Mouse (Mus musculus) embryonic facial prominence, embryonic 15.5 days (tissue): ENCODE results near the gene Gid8. TPM values are rescaled to one million over a fixed set of nuclear protein-coding genes. Genes with fewer than 3 reads are reported as not detected.

Experiments used
- ATAC-seq: fragments of 200-750 bp; cut with Nextera tagmentation; 2 replicates; pipeline ENCODE4 v1.8.0; 2017; ENCODE audit warnings: low read depth, moderate TSS enrichment; ENCODE audit not compliant: insufficient number of reproducible peaks, low FRiP score, low TSS enrichment
- H3K27ac ChIP-seq: fragments of 300-500 bp; sonication (generic); replicated peaks from 2 replicates; pipeline ENCODE4 v1.5.1; 2015; ENCODE audit warnings: mild to moderate bottlenecking, inconsistent platforms
- H3K27me3 ChIP-seq: fragments of 300-500 bp; sonication (generic); 2 replicates; pipeline ENCODE4 v1.6.1; 2015; ENCODE audit warnings: inconsistent platforms
- H3K36me3 ChIP-seq: fragments of 300-500 bp; sonication (generic); 2 replicates; pipeline ENCODE4 v1.6.1; 2015; ENCODE audit warnings: mild to moderate bottlenecking, inconsistent platforms
- H3K4me1 ChIP-seq: fragments of 300-500 bp; sonication (generic); 2 replicates; pipeline ENCODE4 v1.6.1; 2015; ENCODE audit warnings: inconsistent platforms
- H3K4me2 ChIP-seq: fragments of 300-500 bp; sonication (generic); replicated peaks from 2 replicates; pipeline ENCODE4 v1.6.1; 2015; ENCODE audit warnings: mild to moderate bottlenecking, inconsistent platforms
- H3K4me3 ChIP-seq: fragments of 300-500 bp; sonication (generic); replicated peaks from 2 replicates; pipeline ENCODE4 v1.5.1; 2015; ENCODE audit warnings: mild to moderate bottlenecking, inconsistent platforms
- H3K9ac ChIP-seq: fragments of 300-500 bp; sonication (generic); 2 replicates; pipeline ENCODE4 v1.6.1; 2015; ENCODE audit warnings: inconsistent platforms
- H3K9me3 ChIP-seq: fragments of 300-500 bp; sonication (generic); replicated peaks from 2 replicates; pipeline ENCODE4 v1.6.1; 2016; ENCODE audit warnings: inconsistent platforms
- WGBS: fragments of 180-500 bp; shearing (Covaris S2); methylation state at CpG from one replicate; pipeline ENCODE4 v1.1.7; 2015; 5-methylcytosine and 5-hydroxymethylcytosine counted together
- polyA plus RNA-seq: library from polyadenylated mRNA; unstranded; fragments of >200 nt; fragmentation: Nextera tagmentation; extraction: Ambion mirVana; gene quantifications from 2 replicates; pipeline ENCODE4 v1.2.1, GENCODE M21; 2015

Gene Gid8
- polyA plus RNA-seq, 1 experiment from 2014 or later: 70.4 TPM

- no peak overlapping the region for H3K27ac ChIP-seq
- no peaks in the 10 kb centered on the region for H3K36me3 ChIP-seq
- no peaks in the 10 kb centered on the region for H3K9me3 ChIP-seq
- H3K4me3 ChIP-seq: no peak overlapping the region
- no peaks in the 10 kb centered on the region for H3K4me1 ChIP-seq
- H3K27me3 ChIP-seq: no peaks in the 10 kb centered on the region
- no peak overlapping the region for H3K9ac ChIP-seq
- no peak overlapping the region for H3K4me2 ChIP-seq
- no peak for ATAC-seq
- 66% methylated on average over 3 of the region's 3 CpGs for WGBS
Measured at GRCm38 (mm10) chr2:180731036-180731435, 21.1 kb downstream of the Gid8 start.

GRCm38 (mm10) chr2:180731984-180732383 is 22.1 kb downstream of the Gid8 start:
- H3K4me2 ChIP-seq: no peak overlapping the region
- H3K9me3 ChIP-seq: no peaks in the 10 kb centered on the region
- H3K9ac ChIP-seq: no peak overlapping the region
- no peaks in the 10 kb centered on the region for H3K4me1 ChIP-seq
- no peaks in the 10 kb centered on the region for H3K27me3 ChIP-seq
- no peak overlapping the region for H3K27ac ChIP-seq
- no peaks in the 10 kb centered on the region for H3K36me3 ChIP-seq
- 56% methylated on average over 6 of the region's 6 CpGs for WGBS
- H3K4me3 ChIP-seq: no peak overlapping the region
- ATAC-seq: no peak

- no peak for ATAC-seq
- 80% methylated on average over 7 of the region's 7 CpGs for WGBS
- no peak overlapping the region for H3K4me3 ChIP-seq
- no peak overlapping the region for H3K9ac ChIP-seq
- no peak overlapping the region for H3K4me2 ChIP-seq
- no peak overlapping the region for H3K27ac ChIP-seq
- no peaks in the 10 kb centered on the region for H3K36me3 ChIP-seq
- H3K27me3 ChIP-seq: no peaks in the 10 kb centered on the region
- H3K9me3 ChIP-seq: no peaks in the 10 kb centered on the region
- H3K4me1 ChIP-seq: no peaks in the 10 kb centered on the region
Measured at GRCm38 (mm10) chr2:180735232-180735631, 25.3 kb downstream of the Gid8 start.

GRCm38 (mm10) chr2:180737984-180738383 is 28.1 kb downstream of the Gid8 start:
- H3K27ac ChIP-seq: no peak overlapping the region
- no peak overlapping the region for H3K9ac ChIP-seq
- no peaks in the 10 kb centered on the region for H3K9me3 ChIP-seq
- no peak overlapping the region for H3K4me2 ChIP-seq
- no peaks in the 10 kb centered on the region for H3K27me3 ChIP-seq
- H3K4me3 ChIP-seq: no peak overlapping the region
- WGBS: 77% methylated on average over 2 of the region's 2 CpGs
- H3K36me3 ChIP-seq: no peaks in the 10 kb centered on the region
- H3K4me1 ChIP-seq: no peaks in the 10 kb centered on the region
- ATAC-seq: no peak

- Histone ChIP-seq H3K27me3 (no peaks in the 10 kb centered on the region), H3K4me3 (no peak overlapping the region), H3K9me3 (no peaks in the 10 kb centered on the region), H3K27ac (no peak overlapping the region), H3K4me2 (no peak overlapping the region), H3K36me3 (no peaks in the 10 kb centered on the region), H3K4me1 (no peaks in the 10 kb centered on the region), H3K9ac (no peak overlapping the region)
- WGBS: 24% methylated on average over 3 of the region's 3 CpGs
- no peak for ATAC-seq
Measured at GRCm38 (mm10) chr2:180740349-180740748, 30.4 kb downstream of the Gid8 start.

- H3K9ac ChIP-seq: no peak overlapping the region
- H3K9me3 ChIP-seq: no peaks in the 10 kb centered on the region
- 75% methylated on average over 7 of the region's 7 CpGs for WGBS
- ATAC-seq: no peak
- no peak overlapping the region for H3K27ac ChIP-seq
- H3K4me2 ChIP-seq: no peak overlapping the region
- H3K36me3 ChIP-seq: no peaks in the 10 kb centered on the region
- H3K4me1 ChIP-seq: no peaks in the 10 kb centered on the region
- H3K4me3 ChIP-seq: no peak overlapping the region
- H3K27me3 ChIP-seq: no peaks in the 10 kb centered on the region
Measured at GRCm38 (mm10) chr2:180741421-180741820, 31.5 kb downstream of the Gid8 start.

GRCm38 (mm10) chr2:180742820-180743219 is 32.9 kb downstream of the Gid8 start:
- no peak overlapping the region for H3K9ac ChIP-seq
- no peak overlapping the region for H3K4me2 ChIP-seq
- H3K4me3 ChIP-seq: no peak overlapping the region
- no peaks in the 10 kb centered on the region for H3K27me3 ChIP-seq
- no peaks in the 10 kb centered on the region for H3K9me3 ChIP-seq
- 82% methylated on average over 6 of the region's 6 CpGs for WGBS
- H3K4me1 ChIP-seq: no peaks in the 10 kb centered on the region
- no peak overlapping the region for H3K27ac ChIP-seq
- H3K36me3 ChIP-seq: no peaks in the 10 kb centered on the region
- ATAC-seq: no peak

GRCm38 (mm10) chr2:180743321-180743720 is 33.4 kb downstream of the Gid8 start:
- Histone ChIP-seq H3K9me3 (no peaks in the 10 kb centered on the region), H3K4me1 (no peaks in the 10 kb centered on the region), H3K27ac (no peak overlapping the region), H3K9ac (no peak overlapping the region), H3K4me2 (no peak overlapping the region), H3K4me3 (no peak overlapping the region), H3K27me3 (no peaks in the 10 kb centered on the region), H3K36me3 (no peaks in the 10 kb centered on the region)
- 81% methylated on average over 2 of the region's 2 CpGs for WGBS
- ATAC-seq: no peak

GRCm38 (mm10) chr2:180745248-180745927 is 35.5 kb downstream of the Gid8 start:
- H3K27ac ChIP-seq: no peak overlapping the region
- no peaks in the 10 kb centered on the region for H3K36me3 ChIP-seq
- no peaks in the 10 kb centered on the region for H3K4me1 ChIP-seq
- H3K9me3 ChIP-seq: no peaks in the 10 kb centered on the region
- no peak overlapping the region for H3K4me2 ChIP-seq
- no peak overlapping the region for H3K9ac ChIP-seq
- no peak overlapping the region for H3K4me3 ChIP-seq
- WGBS: 33% methylated on average over 17 of the region's 17 CpGs
- H3K27me3 ChIP-seq: peaks cover 5% of the 10 kb centered on the region
- ATAC-seq: peak; percentile 48; the same call in 1 of the 2 replicates

GRCm38 (mm10) chr2:180746569-180747192 is 36.8 kb downstream of the Gid8 start:
- no peaks in the 10 kb centered on the region for H3K9me3 ChIP-seq
- no peak overlapping the region for H3K4me3 ChIP-seq
- WGBS: 14% methylated on average over 5 of the region's 5 CpGs
- H3K4me2 ChIP-seq: no peak overlapping the region
- H3K9ac ChIP-seq: no peak overlapping the region
- H3K27me3 ChIP-seq: peaks cover 5% of the 10 kb centered on the region
- no peak overlapping the region for H3K27ac ChIP-seq
- no peaks in the 10 kb centered on the region for H3K36me3 ChIP-seq
- no peaks in the 10 kb centered on the region for H3K4me1 ChIP-seq
- no peak for ATAC-seq

- Histone ChIP-seq H3K27me3 (peaks cover 12% of the 10 kb centered on the region), H3K9ac (no peak overlapping the region), H3K9me3 (no peaks in the 10 kb centered on the region), H3K36me3 (no peaks in the 10 kb centered on the region), H3K4me1 (no peaks in the 10 kb centered on the region), H3K27ac (no peak overlapping the region), H3K4me2 (no peak overlapping the region), H3K4me3 (no peak overlapping the region)
- ATAC-seq: no peak
- 25% methylated on average over 5 of the region's 5 CpGs for WGBS
Measured at GRCm38 (mm10) chr2:180748904-180749303, 39.0 kb downstream of the Gid8 start.
